Comparison of ENCODE assay signal across 28 mouse cellular contexts in the genomic region with DNA sequence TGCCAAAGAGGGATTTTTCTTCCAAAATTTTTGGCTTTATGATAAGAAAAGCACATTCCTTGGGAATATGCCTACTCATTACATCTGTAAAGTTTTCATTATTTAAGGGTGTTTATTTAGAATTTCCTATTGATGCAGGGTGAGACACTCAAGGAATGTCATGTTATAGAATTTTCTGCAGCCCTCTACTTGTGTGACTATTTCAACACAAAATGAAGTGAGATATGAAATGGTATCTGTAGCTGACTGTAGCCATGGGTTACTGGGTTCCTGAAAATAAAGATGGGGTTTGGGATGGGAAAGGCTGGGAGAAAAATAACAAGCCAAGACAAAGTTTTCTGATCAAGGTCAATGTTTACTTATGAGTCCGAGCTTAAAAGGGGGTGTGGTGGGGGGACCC.
"Had no signal": no experiment of that assay in that cellular context is flagged by ENCODE, and none has a peak within 500 bp of the region (broad histone marks: within the 10 kb centered on the region; RNA-seq: fewer than 3 reads in every experiment).

No protein-coding gene starts in this region.

- H3K36me3 ChIP-seq: embryonic facial prominence, embryonic 10.5 days; embryonic facial prominence, embryonic 12.5 days; embryonic facial prominence, embryonic 13.5 days; embryonic facial prominence, embryonic 15.5 days; forebrain, embryonic 10.5 days; forebrain, embryonic 12.5 days; forebrain, embryonic 15.5 days had no signal

- DNase-seq: cerebellum, adult 18-20 months; cerebellum, adult 2 months; cerebellum, adult 8-10 months; cerebellum, adult 9-10 months; cerebellum, adult 9-11 months; cerebellum, postnatal 10 days; cerebellum, postnatal 14 days; cerebellum, postnatal 25 days; cerebellum, postnatal 36 days; embryo, embryonic 11 days; forebrain, postnatal 0 days; gastrocnemius, adult 2 months; gastrocnemius, postnatal 10 days; gastrocnemius, postnatal 14 days; gastrocnemius, postnatal 25 days; gastrocnemius, postnatal 36 days; heart, adult 11 months had no signal

- H3K27ac ChIP-seq: embryonic facial prominence, embryonic 10.5 days; embryonic facial prominence, embryonic 12.5 days; embryonic facial prominence, embryonic 13.5 days; embryonic facial prominence, embryonic 15.5 days; forebrain, embryonic 10.5 days; forebrain, embryonic 12.5 days; forebrain, embryonic 13.5 days; forebrain, embryonic 15.5 days; gastrocnemius, adult 2 months had no signal

- H3K4me3 ChIP-seq: embryonic facial prominence, embryonic 10.5 days; embryonic facial prominence, embryonic 12.5 days; embryonic facial prominence, embryonic 13.5 days; embryonic facial prominence, embryonic 15.5 days; erythroblast, embryonic 14.5 days; forebrain, embryonic 10.5 days; forebrain, embryonic 12.5 days; forebrain, embryonic 13.5 days; forebrain, embryonic 15.5 days; gastrocnemius, adult 2 months had no signal

- H3K4me1 ChIP-seq: embryonic facial prominence, embryonic 10.5 days; embryonic facial prominence, embryonic 12.5 days; embryonic facial prominence, embryonic 13.5 days; embryonic facial prominence, embryonic 15.5 days; forebrain, embryonic 10.5 days; forebrain, embryonic 12.5 days; forebrain, embryonic 13.5 days; forebrain, embryonic 15.5 days had no signal

- H3K9me3 ChIP-seq: embryonic facial prominence, embryonic 10.5 days; embryonic facial prominence, embryonic 12.5 days; embryonic facial prominence, embryonic 13.5 days; embryonic facial prominence, embryonic 15.5 days; forebrain, embryonic 10.5 days; forebrain, embryonic 12.5 days; forebrain, embryonic 13.5 days; forebrain, embryonic 15.5 days had no signal

- H3K9ac ChIP-seq: embryonic facial prominence, embryonic 12.5 days; embryonic facial prominence, embryonic 13.5 days; embryonic facial prominence, embryonic 15.5 days; forebrain, embryonic 12.5 days; forebrain, embryonic 13.5 days; forebrain, embryonic 15.5 days; forebrain, postnatal 0 days had no signal

- H3K4me2 ChIP-seq: embryonic facial prominence, embryonic 12.5 days; embryonic facial prominence, embryonic 13.5 days; embryonic facial prominence, embryonic 15.5 days; forebrain, embryonic 12.5 days; forebrain, embryonic 13.5 days; forebrain, embryonic 15.5 days had no signal

- H3K27me3 ChIP-seq: embryonic facial prominence, embryonic 12.5 days; embryonic facial prominence, embryonic 13.5 days; embryonic facial prominence, embryonic 15.5 days; forebrain, embryonic 12.5 days; forebrain, embryonic 13.5 days; forebrain, embryonic 15.5 days had no signal

- ATAC-seq: forebrain, embryonic 13.5 days; forebrain, embryonic 14.5 days; forebrain, embryonic 15.5 days; forebrain, embryonic 16.5 days; forebrain, postnatal 0 days had no signal
